Mouse (Mus musculus) erythroblast, embryonic 14.5 days (primary cell): Measurements from ENCODE around the gene Hesx1.

Source experiments
- GATA1 ChIP-seq: IDR thresholded peaks from 2 replicates; pipeline ENCODE4 v1.6.1; 2012; ENCODE audit warnings: low read length, inconsistent platforms, mixed read lengths
- TAL1 ChIP-seq: IDR thresholded peaks from 3 replicates; pipeline ENCODE4 v1.6.1; 2012; ENCODE audit warnings: low read length, inconsistent platforms, mixed read lengths

DNA sequence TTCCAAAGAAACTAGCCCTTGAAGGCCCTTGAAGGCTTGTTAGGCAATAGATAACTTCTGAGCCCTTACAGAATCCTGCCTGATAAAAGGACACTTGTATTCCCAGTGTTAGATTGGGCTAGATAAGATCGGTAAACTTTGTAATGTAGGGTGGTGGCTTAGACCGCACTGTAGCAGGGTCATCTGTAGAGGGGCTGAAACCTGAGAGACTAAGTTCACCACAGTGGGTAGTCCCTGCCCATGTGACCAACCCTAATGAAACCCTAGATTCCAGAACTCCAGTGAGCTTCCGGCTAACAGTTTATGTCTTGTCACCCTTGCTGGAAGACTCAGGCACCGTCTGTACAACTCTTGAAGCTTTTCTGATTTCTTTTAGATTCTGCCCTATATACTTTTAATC, 19.4 kb downstream of the Hesx1 start:
- TF ChIP-seq TAL1 (no peak), GATA1 (no peak)
